Mouse (Mus musculus) heart, adult 8-10 months (tissue): ENCODE data around the gene Zfp804b. TPM values are rescaled to one million over a fixed set of nuclear protein-coding genes. Genes with fewer than 3 reads are reported as not detected.

Experiments
- total RNA-seq, 4 experiments: library from RNA; stranded (reverse); gene quantifications; 2 replicates each; pipeline ENCODE4 v1.2.4; 2022

Gene Zfp804b
- total RNA-seq, 4 experiments from 2014 or later: not detected

Other genes starting within 250 kb of the Zfp804b start
- gene Tex47, start 40.6 kb downstream of the Zfp804b start, total RNA-seq: not detected